Mouse (Mus musculus) B cell, adult 62 days (primary cell): ENCODE data around the gene Olfr1348. TPM values are rescaled to one million over a fixed set of nuclear protein-coding genes. Genes with fewer than 3 reads are reported as not detected.

Experiments
- total RNA-seq: library from RNA; stranded (reverse); gene quantifications from 4 replicates; pipeline ENCODE4 v1.2.4, GENCODE M21; 2023

Olfr1348 gene
- not detected in 4 replicates for total RNA-seq

DNA sequence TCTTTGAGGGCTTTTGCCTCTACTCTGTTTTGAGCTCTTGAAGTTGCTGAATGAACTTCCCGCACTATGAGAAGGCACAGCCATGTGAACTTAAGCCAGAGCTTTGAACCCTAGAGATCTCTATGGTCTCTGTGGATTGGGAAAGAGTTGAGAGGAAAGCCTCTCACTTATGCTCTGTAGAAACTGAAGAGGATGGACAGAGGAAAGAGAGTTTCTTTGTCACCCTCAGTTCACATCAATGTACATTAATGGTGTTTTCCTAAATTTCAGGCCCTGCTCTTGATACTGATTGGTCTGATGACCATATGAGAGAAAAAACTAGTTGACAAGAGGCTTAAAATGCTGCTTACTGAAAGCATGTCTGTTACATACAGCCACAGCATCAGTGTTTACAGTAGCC is at the start of gene Olfr1348:
Gene Olfr1348 (minus strand): TSS at position 101 of the 400 bp plus-strand sequence.

DNA sequence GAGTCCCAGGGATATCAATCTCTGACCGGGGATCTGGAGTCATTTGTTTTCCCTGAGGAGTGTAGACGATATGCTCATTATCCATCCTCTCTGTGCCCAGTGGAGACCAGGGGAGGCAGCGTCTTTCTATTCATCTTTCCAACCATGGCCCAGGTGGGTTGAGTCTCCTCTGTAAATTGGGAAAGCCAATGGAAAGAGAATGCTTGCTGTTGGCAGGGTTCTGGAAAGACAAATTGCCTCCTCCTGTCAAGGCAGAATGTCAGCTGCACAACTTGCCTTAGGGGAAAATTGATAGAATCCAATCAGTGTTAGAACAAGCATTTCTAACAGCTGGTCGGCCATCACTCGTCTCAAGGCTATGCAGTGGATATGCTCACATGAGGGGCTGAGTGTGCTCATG is 14.3 kb upstream of the Olfr1348 start, which contains the start of gene Olfr1349:
Gene Olfr1349 (minus strand): TSS at position 101 of the 400 bp plus-strand sequence.

DNA sequence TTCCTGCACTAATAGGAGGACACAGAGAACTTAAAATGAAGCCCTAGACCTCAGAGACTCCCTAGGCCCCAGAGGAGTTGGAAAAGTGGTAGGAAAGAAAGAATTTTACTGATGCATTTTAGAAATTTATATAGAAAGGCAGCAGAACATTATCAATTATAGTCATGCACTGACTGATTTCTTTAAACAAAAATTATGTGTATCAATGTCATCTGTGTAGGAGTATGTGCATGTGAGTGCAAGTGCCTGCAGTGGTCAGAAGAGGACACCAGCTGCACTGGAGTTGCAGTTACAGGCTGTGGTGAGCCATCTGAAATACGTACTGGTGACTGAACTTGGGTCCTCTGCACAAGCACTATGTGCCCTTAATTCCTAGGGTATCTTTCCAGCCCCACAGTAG is 8.9 kb downstream of the Olfr1348 start, which contains the start of gene Olfr1347:
Gene Olfr1347 (minus strand): TSS at position 101 of the 400 bp plus-strand sequence.

DNA sequence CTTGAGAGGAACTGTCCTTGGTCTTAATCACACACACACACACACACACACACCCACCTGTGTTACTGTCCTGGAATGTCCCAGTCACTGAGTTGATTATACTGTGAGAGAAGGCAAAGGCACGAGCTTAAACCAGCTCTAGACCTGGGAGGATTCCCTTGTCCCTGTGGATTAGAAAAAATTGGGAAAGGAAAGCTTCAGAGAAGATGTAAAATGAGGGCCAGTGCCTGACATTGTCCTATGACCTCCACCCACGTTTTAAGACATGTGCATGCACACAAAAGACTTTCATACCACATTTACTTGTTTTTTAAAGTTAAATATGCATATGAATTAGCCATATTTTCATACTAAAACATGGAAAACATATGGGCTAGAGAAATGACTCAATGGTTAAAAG is 21.7 kb downstream of the Olfr1348 start, which contains the start of gene Olfr5:
Gene Olfr5 (minus strand): TSS at position 101 of the 400 bp plus-strand sequence.

DNA sequence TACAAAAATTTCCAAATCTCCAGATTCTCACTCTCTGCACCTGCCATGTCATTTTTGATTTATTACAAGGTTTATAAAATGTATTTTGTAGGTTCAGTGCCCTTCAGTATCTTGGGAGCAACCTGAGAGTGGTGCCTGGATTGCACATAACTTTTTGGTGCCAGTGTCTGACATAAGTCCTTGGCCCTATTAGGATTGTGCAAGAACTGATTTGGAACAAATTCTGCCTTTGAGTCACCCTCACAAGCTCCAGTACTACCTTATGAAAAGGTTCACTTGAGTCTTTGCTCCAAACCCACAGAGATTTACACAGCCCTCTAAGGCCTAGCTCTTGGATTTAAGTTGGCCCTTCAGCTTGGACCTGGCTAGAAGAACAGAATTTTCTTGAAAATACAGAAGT is 41.6 kb downstream of the Olfr1348 start, which contains the start of gene Olfr1346:
Gene Olfr1346 (plus strand): TSS at position 151 of the 400 bp plus-strand sequence.

DNA sequence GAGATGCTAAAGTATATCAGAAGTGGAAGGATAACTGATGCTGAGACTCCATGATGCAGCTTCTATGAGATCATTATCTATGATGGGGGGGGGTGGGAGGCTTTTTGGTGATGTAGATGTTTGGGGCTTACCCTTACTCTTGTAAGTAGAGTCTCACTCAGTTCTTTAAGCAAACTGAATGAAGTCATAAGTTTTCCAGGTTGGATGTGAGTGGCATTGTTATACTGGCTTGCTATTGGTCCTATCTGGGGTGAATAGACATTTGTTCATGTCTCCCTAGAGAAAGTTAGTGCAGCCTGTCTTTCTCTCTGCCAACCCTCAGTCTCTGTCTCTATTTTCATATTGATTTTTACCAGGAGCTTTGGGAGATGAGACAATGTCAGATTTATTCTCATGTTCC is 52.7 kb downstream of the Olfr1348 start, which contains the start of gene Olfr1336:
Gene Olfr1336 (plus strand): TSS at position 301 of the 400 bp plus-strand sequence.

Other genes starting within 250 kb of the Olfr1348 start
- gene Zfp667, start 222.2 kb downstream of the Olfr1348 start, total RNA-seq: 9.2 to 14.2 TPM (median 10.2 TPM) in 4 replicates
- gene Zfp583, start 177.5 kb downstream of the Olfr1348 start, total RNA-seq: 1.1 to 4.4 TPM (median 1.3 TPM) in 4 replicates
- gene Gm3854, start 165.0 kb downstream of the Olfr1348 start, total RNA-seq: 0.25 to 0.63 TPM (median 0.53 TPM) in 4 replicates
- gene Zfp78, start 145.5 kb downstream of the Olfr1348 start, total RNA-seq: 1.3 to 2.5 TPM (median 1.9 TPM) in 4 replicates
- gene Zfp28, start 125.5 kb downstream of the Olfr1348 start, total RNA-seq: 3.2 to 7.0 TPM (median 5.5 TPM) in 4 replicates
- 1.2 TPM in 1 of 4 replicates, not detected in the others for gene Smim17, start 110.0 kb downstream of the Olfr1348 start, total RNA-seq
- not detected in 4 replicates for gene Gm20715, start 98.5 kb downstream of the Olfr1348 start, total RNA-seq
- gene Olfr1344, start 70.1 kb downstream of the Olfr1348 start, total RNA-seq: not detected in 4 replicates
- gene Olfr1336, start 52.6 kb downstream of the Olfr1348 start, total RNA-seq: not detected in 4 replicates
- gene Olfr1346, start 41.6 kb downstream of the Olfr1348 start, total RNA-seq: not detected in 4 replicates
- gene Olfr5, start 21.8 kb downstream of the Olfr1348 start, total RNA-seq: not detected in 4 replicates
- not detected in 4 replicates for gene Olfr1347, start 9.0 kb downstream of the Olfr1348 start, total RNA-seq
- gene Olfr1349, start 14.2 kb upstream of the Olfr1348 start, total RNA-seq: not detected in 4 replicates
- gene Olfr1350, start 56.1 kb upstream of the Olfr1348 start, total RNA-seq: not detected in 4 replicates
- not detected in 4 replicates for gene Zim1, start 187.7 kb upstream of the Olfr1348 start, total RNA-seq
- not detected in 4 replicates for gene Peg3, start 221.7 kb upstream of the Olfr1348 start, total RNA-seq
- not detected in 4 replicates for gene Usp29, start 221.8 kb upstream of the Olfr1348 start, total RNA-seq